Mouse (Mus musculus) MN1 (cell line): ENCODE data around the gene Cdc42bpa.

Experiments
- DNase-seq: peaks from one replicate; pipeline ENCODE4 v3.0.0-alpha.2; 2016; ENCODE audit warnings: low spot score

Gene Cdc42bpa

GRCm38 (mm10) chr1:180166533-180166932 lies 206.3 kb downstream of the Cdc42bpa start:
- no peak for DNase-seq

- DNase-seq, result no peak
Observed at GRCm38 (mm10) chr1:180168294-180168693, 208.0 kb downstream of the Cdc42bpa start.

- no peak for DNase-seq
Observed at GRCm38 (mm10) chr1:180169161-180169560, 208.9 kb downstream of the Cdc42bpa start.

GRCm38 (mm10) chr1:180170071-180170470 lies 209.8 kb downstream of the Cdc42bpa start:
- no peak for DNase-seq

- DNase-seq, result no peak
Observed at GRCm38 (mm10) chr1:180171883-180172282, 211.6 kb downstream of the Cdc42bpa start.

GRCm38 (mm10) chr1:180172600-180172999 lies 212.3 kb downstream of the Cdc42bpa start:
- DNase-seq, result no peak

GRCm38 (mm10) chr1:180173017-180173416 lies 212.7 kb downstream of the Cdc42bpa start:
- no peak for DNase-seq

- DNase-seq, result no peak
Observed at GRCm38 (mm10) chr1:180174718-180175117, 214.4 kb downstream of the Cdc42bpa start.

GRCm38 (mm10) chr1:180175167-180175566 lies 214.9 kb downstream of the Cdc42bpa start:
- DNase-seq, result peak; percentile 66

- no peak for DNase-seq
Observed at GRCm38 (mm10) chr1:180175635-180176034, 215.4 kb downstream of the Cdc42bpa start.

- DNase-seq, result no peak
Observed at GRCm38 (mm10) chr1:180176784-180177183, 216.5 kb downstream of the Cdc42bpa start.

- no peak for DNase-seq
Observed at GRCm38 (mm10) chr1:180178340-180178739, 218.1 kb downstream of the Cdc42bpa start.

GRCm38 (mm10) chr1:180179100-180179499 lies 218.8 kb downstream of the Cdc42bpa start:
- no peak for DNase-seq

GRCm38 (mm10) chr1:180179840-180180239 lies 219.6 kb downstream of the Cdc42bpa start:
- no peak for DNase-seq

GRCm38 (mm10) chr1:180181304-180181965 lies 221.2 kb downstream of the Cdc42bpa start:
- DNase-seq, result no peak

- no peak for DNase-seq
Observed at GRCm38 (mm10) chr1:180181966-180182319, 221.7 kb downstream of the Cdc42bpa start.

GRCm38 (mm10) chr1:180182731-180183130 lies 222.5 kb downstream of the Cdc42bpa start:
- DNase-seq, result no peak

GRCm38 (mm10) chr1:180183525-180184159 lies 223.4 kb downstream of the Cdc42bpa start:
- DNase-seq, result no peak

- no peak for DNase-seq
Observed at GRCm38 (mm10) chr1:180184768-180185167, 224.5 kb downstream of the Cdc42bpa start.

GRCm38 (mm10) chr1:180185877-180186276 lies 225.6 kb downstream of the Cdc42bpa start:
- no peak for DNase-seq

GRCm38 (mm10) chr1:180186371-180186770 lies 226.1 kb downstream of the Cdc42bpa start:
- DNase-seq, result no peak

- DNase-seq, result no peak
Observed at GRCm38 (mm10) chr1:180188951-180189350, 228.7 kb downstream of the Cdc42bpa start.

- DNase-seq, result no peak
Observed at GRCm38 (mm10) chr1:180191112-180191511, 230.8 kb downstream of the Cdc42bpa start.
